Mouse (Mus musculus) layer of hippocampus, adult 8-10 months (tissue): Measurements from ENCODE around the gene Asic5. TPM values are rescaled to one million over a fixed set of nuclear protein-coding genes. Genes with fewer than 3 reads are reported as not detected.

ENCODE experiments used
- DNase-seq, 2 experiments: peaks; one replicate each; pipeline ENCODE4 v3.0.0; 2022; ENCODE audit warnings: low spot score in 2 of 2
- total RNA-seq, 4 experiments: library from RNA; stranded (reverse); gene quantifications; 2 replicates each; pipeline ENCODE4 v1.2.4; 2022

Asic5 gene
- total RNA-seq, 4 experiments from 2014 or later, result not detected

GRCm38 (mm10) chr3:82007002-82007401 lies 24.9 kb downstream of the Asic5 start:
- DNase-seq, result no peak

- no peak for DNase-seq
Observed at GRCm38 (mm10) chr3:82014148-82014703, 32.1 kb downstream of the Asic5 start.

- DNase-seq, result no peak
Observed at GRCm38 (mm10) chr3:82022421-82022920, 40.4 kb downstream of the Asic5 start.

- no peak for DNase-seq
Observed at GRCm38 (mm10) chr3:82023065-82023464, 41.0 kb downstream of the Asic5 start.

- no peak for DNase-seq
Observed at GRCm38 (mm10) chr3:82027286-82027685, 45.2 kb downstream of the Asic5 start.

GRCm38 (mm10) chr3:82029229-82029628 lies 47.1 kb downstream of the Asic5 start:
- no peak for DNase-seq

- DNase-seq, result no peak
Observed at GRCm38 (mm10) chr3:82030008-82030748, 48.1 kb downstream of the Asic5 start.

- DNase-seq, result no peak
Observed at GRCm38 (mm10) chr3:82036262-82037044, 54.4 kb downstream of the Asic5 start.

GRCm38 (mm10) chr3:82043676-82044075 lies 61.6 kb downstream of the Asic5 start:
- no peak for DNase-seq

GRCm38 (mm10) chr3:82044902-82045301 lies 62.8 kb downstream of the Asic5 start:
- no peak for DNase-seq

- DNase-seq, result no peak
Observed at GRCm38 (mm10) chr3:82046087-82046486, 64.0 kb downstream of the Asic5 start.

GRCm38 (mm10) chr3:82047100-82047753 lies 65.1 kb downstream of the Asic5 start:
- no peak for DNase-seq

GRCm38 (mm10) chr3:82048078-82048477 lies 66.0 kb downstream of the Asic5 start:
- DNase-seq, result no peak

GRCm38 (mm10) chr3:82048681-82049080 lies 66.6 kb downstream of the Asic5 start:
- no peak for DNase-seq

- no peak for DNase-seq
Observed at GRCm38 (mm10) chr3:82051468-82051867, 69.4 kb downstream of the Asic5 start.

- DNase-seq, result no peak
Observed at GRCm38 (mm10) chr3:82052029-82052428, 69.9 kb downstream of the Asic5 start.

GRCm38 (mm10) chr3:82054283-82054974 lies 72.3 kb downstream of the Asic5 start:
- no peak for DNase-seq

- DNase-seq, result no peak
Observed at GRCm38 (mm10) chr3:82057201-82057600, 75.1 kb downstream of the Asic5 start.

GRCm38 (mm10) chr3:82061402-82062180 lies 79.5 kb downstream of the Asic5 start:
- no peak for DNase-seq

GRCm38 (mm10) chr3:82067830-82068229 lies 85.7 kb downstream of the Asic5 start:
- no peak for DNase-seq
